Mouse (Mus musculus): ENCODE measurements around the gene Kcnk16.

- no peak for TF ChIP-seq POLR2A (IDR thresholded peaks at IDR 0.05; ENCODE audit: extremely low read depth, insufficient read depth, low read length)
- TF ChIP-seq CTCF (IDR thresholded peaks at IDR 0.05; ENCODE audit: low read depth, low read length) = no peak
These were observed 34.6 kb downstream of the Kcnk16 start for GRCm38 (mm10) chr14:20234403-20234802.

All from liver, adult 2 months (tissue).